Mouse (Mus musculus) MEL (cell line): ENCODE results near the gene Timp1. TPM values are rescaled to one million over a fixed set of nuclear protein-coding genes. Genes with fewer than 3 reads are reported as not detected.

Experiments
- DNase-seq: peaks from one replicate; pipeline ENCODE4 v3.0.0; 2011; ENCODE audit warnings: low read depth, low spot score
- H3K27ac ChIP-seq: 2 replicates; pipeline ENCODE4 v1.5.1; 2012; ENCODE audit warnings: low read depth, mild to moderate bottlenecking, control low read depth, low read length, moderate library complexity; ENCODE audit not compliant: control insufficient read depth
- H3K27me3 ChIP-seq, 2 experiments: fragments of 150-350 bp in 1 of 2; sonication (generic) in 1 of 2; 2 replicates each; pipeline ENCODE4 v1.6.1; 2012; ENCODE audit warnings: low read length in 2 of 2, mild to moderate bottlenecking in 2 of 2, improper control_type of control experiment in 1 of 2, moderate library complexity in 1 of 2; ENCODE audit not compliant: insufficient read depth in 2 of 2, control insufficient read depth in 1 of 2
- H3K36me3 ChIP-seq, 2 experiments: 2 replicates each; pipeline ENCODE4 v1.6.1; 2012 to 2014; ENCODE audit warnings: low read length in 2 of 2, improper control_type of control experiment in 1 of 2, inconsistent platforms in 1 of 2, mild to moderate bottlenecking in 1 of 2; ENCODE audit not compliant: insufficient read depth in 2 of 2, control insufficient read depth in 1 of 2
- H3K4me1 ChIP-seq, 2 experiments: fragments of 150-350 bp in 1 of 2; sonication (generic) in 1 of 2; 2 replicates each; pipeline ENCODE4 v1.6.1; 2012; ENCODE audit warnings: low read length in 2 of 2, improper control_type of control experiment in 1 of 2, mild to moderate bottlenecking in 1 of 2; ENCODE audit not compliant: insufficient read depth in 2 of 2, control insufficient read depth in 1 of 2
- H3K4me3 ChIP-seq, 2 experiments: fragments of 150-350 bp in 1 of 2; sonication (generic) in 1 of 2; 2 replicates each; pipeline ENCODE4 v1.5.1; 2012; ENCODE audit warnings: low read depth in 2 of 2, low read length in 2 of 2, mild to moderate bottlenecking in 2 of 2, moderate library complexity in 2 of 2, control low read depth in 1 of 2, improper control_type of control experiment in 1 of 2; ENCODE audit not compliant: control insufficient read depth in 1 of 2, insufficient read depth in 1 of 2
- H3K79me2 ChIP-seq: 2 replicates; pipeline ENCODE4 v1.6.1; 2012; ENCODE audit warnings: mild to moderate bottlenecking, low read length, moderate library complexity; ENCODE audit not compliant: control insufficient read depth, poor library complexity, insufficient read depth
- H3K9ac ChIP-seq: 2 replicates; pipeline ENCODE4 v1.6.1; 2012; ENCODE audit warnings: low read depth, mild to moderate bottlenecking, control low read depth, low read length, moderate library complexity; ENCODE audit not compliant: control insufficient read depth, poor library complexity, severe bottlenecking
- H3K9me3 ChIP-seq: fragments of 150-350 bp; sonication (generic); replicated peaks from 2 replicates; pipeline ENCODE4 v1.6.1; 2012; ENCODE audit warnings: mild to moderate bottlenecking, low read length, improper control_type of control experiment, moderate library complexity; ENCODE audit not compliant: insufficient read depth
- CHD1 ChIP-seq: IDR thresholded peaks from 2 replicates; pipeline ENCODE4 v1.6.1; 2012; ENCODE audit warnings: low read depth, mild to moderate bottlenecking, inconsistent platforms, low read length, improper control_type of control experiment
- CHD2 ChIP-seq: IDR thresholded peaks from 2 replicates; pipeline ENCODE4 v1.6.1; 2011; ENCODE audit warnings: low read length, improper control_type of control experiment
- CTCF ChIP-seq, 3 experiments: IDR thresholded peaks in 2 of 3; conservative IDR thresholded peaks in 1 of 3; 2 replicates each; pipeline ENCODE4 v1.5.1; 2011 to 2012; ENCODE audit warnings: low read length in 3 of 3, low read depth in 2 of 3, mild to moderate bottlenecking in 2 of 3, improper control_type of control experiment in 1 of 3, inconsistent platforms in 1 of 3, mixed read lengths in 1 of 3, moderate library complexity in 1 of 3; ENCODE audit not compliant: control insufficient read depth in 1 of 3, insufficient read depth in 1 of 3, poor library complexity in 1 of 3, severe bottlenecking in 1 of 3
- EP300 ChIP-seq, 2 experiments: IDR thresholded peaks; 2 replicates each; pipeline ENCODE4 v1.6.1; 2011; ENCODE audit warnings: improper control_type of control experiment in 2 of 2, low read length in 2 of 2, low read depth in 1 of 2, mild to moderate bottlenecking in 1 of 2
- GATA1 ChIP-seq: IDR thresholded peaks from 2 replicates; pipeline ENCODE4 v1.6.1; 2011; ENCODE audit warnings: low read depth, low read length, improper control_type of control experiment
- HCFC1 ChIP-seq: IDR thresholded peaks from 2 replicates; pipeline ENCODE4 v1.6.1; 2012; ENCODE audit warnings: low read depth, mild to moderate bottlenecking, inconsistent platforms, low read length, improper control_type of control experiment, moderate library complexity
- JUND ChIP-seq: IDR thresholded peaks from 2 replicates; pipeline ENCODE4 v1.6.1; 2011; ENCODE audit warnings: low read depth, mild to moderate bottlenecking, improper control_type of control experiment, low read length
- MAX ChIP-seq: IDR thresholded peaks from 2 replicates; pipeline ENCODE4 v1.6.1; 2011; ENCODE audit warnings: low read length, improper control_type of control experiment
- MAZ ChIP-seq: IDR thresholded peaks from 2 replicates; pipeline ENCODE4 v1.6.1; 2012; ENCODE audit warnings: low read depth, mild to moderate bottlenecking, inconsistent platforms, low read length, improper control_type of control experiment
- MEF2A ChIP-seq: IDR thresholded peaks from 2 replicates; pipeline ENCODE4 v1.6.1; 2014; ENCODE audit warnings: low read depth, mild to moderate bottlenecking, inconsistent platforms, low read length, improper control_type of control experiment; ENCODE audit not compliant: poor library complexity, insufficient replicate concordance, severe bottlenecking; ENCODE audit errors: extremely low read depth
- MXI1 ChIP-seq: IDR thresholded peaks from 2 replicates; pipeline ENCODE4 v1.6.1; 2011; ENCODE audit warnings: mild to moderate bottlenecking, low read depth, low read length, improper control_type of control experiment
- NRF1 ChIP-seq: IDR thresholded peaks from 2 replicates; pipeline ENCODE4 v1.6.1; 2014; ENCODE audit warnings: low read depth, mild to moderate bottlenecking, inconsistent platforms, low read length, improper control_type of control experiment, moderate library complexity; ENCODE audit not compliant: poor library complexity, insufficient read depth, severe bottlenecking
- POLR2AphosphoS2 ChIP-seq: IDR thresholded peaks from 2 replicates; pipeline ENCODE4 v1.6.1; 2011; ENCODE audit warnings: low read length, improper control_type of control experiment
- POLR2AphosphoS5 ChIP-seq: IDR thresholded peaks from 2 replicates; pipeline ENCODE4 v1.6.1; 2012; ENCODE audit warnings: low read depth, borderline replicate concordance, mild to moderate bottlenecking, inconsistent platforms, low read length, moderate library complexity, mixed read lengths
- SIN3A ChIP-seq: IDR thresholded peaks from 2 replicates; pipeline ENCODE4 v1.6.1; 2012; ENCODE audit warnings: low read length, improper control_type of control experiment, inconsistent platforms
- SMC3 ChIP-seq: IDR thresholded peaks from 2 replicates; pipeline ENCODE4 v1.6.1; 2011; ENCODE audit warnings: low read depth, low read length, improper control_type of control experiment
- TBP ChIP-seq: IDR thresholded peaks from 2 replicates; pipeline ENCODE4 v1.8.0; 2011; ENCODE audit warnings: low read depth, low read length, improper control_type of control experiment
- USF1 ChIP-seq: IDR thresholded peaks from 2 replicates; pipeline ENCODE4 v1.6.1; 2014; ENCODE audit warnings: low read depth, mild to moderate bottlenecking, inconsistent platforms, low read length, improper control_type of control experiment, moderate library complexity
- USF2 ChIP-seq, 2 experiments: IDR thresholded peaks; 2 replicates each; pipeline ENCODE4 v1.6.1; 2011 to 2012; ENCODE audit warnings: improper control_type of control experiment in 2 of 2, low read length in 2 of 2, borderline replicate concordance in 1 of 2, inconsistent platforms in 1 of 2, low read depth in 1 of 2, mild to moderate bottlenecking in 1 of 2; ENCODE audit not compliant: insufficient read depth in 1 of 2
- ZC3H11A ChIP-seq: IDR thresholded peaks from 2 replicates; pipeline ENCODE4 v1.6.1; 2012; ENCODE audit warnings: low read depth, mild to moderate bottlenecking, inconsistent platforms, low read length, improper control_type of control experiment
- ZNF384 ChIP-seq: IDR thresholded peaks from 2 replicates; pipeline ENCODE4 v1.6.1; 2012; ENCODE audit warnings: low read depth, mild to moderate bottlenecking, inconsistent platforms, low read length, improper control_type of control experiment
- polyA plus RNA-seq, 2 experiments: library from polyadenylated mRNA; stranded (reverse) in 1 of 2; unstranded in 1 of 2; fragments of >175 nt in 1 of 2; fragments of >200 nt in 1 of 2; gene quantifications; 2 replicates each; pipeline versions ENCODE4 v1.2.1 to v1.2.4; 2012; ENCODE audit warnings: low replicate concordance in 2 of 2, low read depth in 1 of 2; ENCODE audit not compliant: insufficient read length in 2 of 2, insufficient read depth in 1 of 2, missing spikeins in 1 of 2
- total RNA-seq: library from RNA; depleted of rRNA; stranded (reverse); fragments of 300-350 nt; gene quantifications from 2 replicates; pipeline ENCODE4 v1.2.3, GENCODE M21; 2012

Timp1 gene
- total and polyA plus RNA-seq, 3 experiments, result 0.27 to 0.49 TPM; not detected in 1

DNA sequence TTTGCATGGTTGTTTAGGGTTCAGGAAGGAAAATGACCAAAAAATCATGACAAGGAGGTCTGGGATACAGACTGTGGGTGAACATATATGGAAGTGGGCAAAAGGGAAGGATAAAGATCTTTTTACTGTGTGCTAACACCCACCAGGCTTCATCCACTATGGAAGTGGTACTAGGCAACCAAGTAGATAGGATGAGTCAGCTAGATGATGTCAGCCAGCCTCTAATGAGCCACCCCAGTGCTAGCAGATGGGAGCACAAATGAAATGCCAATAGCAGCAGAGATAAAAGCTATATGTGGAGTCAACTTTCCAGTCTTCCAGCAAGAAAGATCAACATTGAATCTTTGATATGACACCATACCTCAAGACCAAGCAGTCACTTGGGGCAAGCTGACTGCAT, 45.1 kb downstream of the Timp1 start:
- no peak for TF ChIP-seq MEF2A
- TF ChIP-seq, all 39 proteins: peak for 0
- Histone ChIP-seq H3K4me3 (no peak overlapping the region), H3K36me3 (peaks cover 0 to 16% of the 10 kb centered on the region in 2 experiments; a peak in 2 of 4 replicates), H3K79me2 (no peaks in the 10 kb centered on the region), H3K9ac (no peak overlapping the region), H3K9me3 (no peaks in the 10 kb centered on the region), H3K27ac (no peak overlapping the region), H3K27me3 (peaks cover 10 to 20% of the 10 kb centered on the region in 2 experiments), H3K4me1 (peaks cover 6 to 9% of the 10 kb centered on the region in 2 experiments; a peak in 3 of 4 replicates)
- DNase-seq, result peak; percentile 38

GRCm38 (mm10) chrX:20920249-20920843, 50.4 kb downstream of the Timp1 start:
- peak overlapping the region; percentile 28 to 47; a peak in 3 of 4 replicates for H3K4me3 ChIP-seq
- no peak overlapping the region for H3K27ac ChIP-seq
- H3K4me1 ChIP-seq, result no peaks in the 10 kb centered on the region
- peaks cover 0 to 2% of the 10 kb centered on the region in 2 experiments; a peak in 1 of 4 replicates for H3K36me3 ChIP-seq
- peaks cover 16 to 24% of the 10 kb centered on the region in 2 experiments for H3K27me3 ChIP-seq
- peak in 1 of 3 experiments; percentile 35; a peak in 1 of 6 replicates for TF ChIP-seq CTCF (IDR thresholded peaks at IDR 0.05 in 2 of 3, conservative IDR thresholded peaks at IDR 0.05 in 1 of 3; ENCODE audit: control insufficient read depth in 1 of 3, insufficient read depth in 1 of 3, low read depth in 2 of 3, low read length in 3 of 3, poor library complexity in 1 of 3, severe bottlenecking in 1 of 3)
- no peak for TF ChIP-seq POLR2AphosphoS5
- TF ChIP-seq HCFC1, result no peak
- peak; percentile 23 for DNase-seq
- no peaks in the 10 kb centered on the region for H3K79me2 ChIP-seq
- no peaks in the 10 kb centered on the region for H3K9me3 ChIP-seq
- H3K9ac ChIP-seq, result peak overlapping the region; percentile 6; the same call in 1 of the 2 replicates

DNA sequence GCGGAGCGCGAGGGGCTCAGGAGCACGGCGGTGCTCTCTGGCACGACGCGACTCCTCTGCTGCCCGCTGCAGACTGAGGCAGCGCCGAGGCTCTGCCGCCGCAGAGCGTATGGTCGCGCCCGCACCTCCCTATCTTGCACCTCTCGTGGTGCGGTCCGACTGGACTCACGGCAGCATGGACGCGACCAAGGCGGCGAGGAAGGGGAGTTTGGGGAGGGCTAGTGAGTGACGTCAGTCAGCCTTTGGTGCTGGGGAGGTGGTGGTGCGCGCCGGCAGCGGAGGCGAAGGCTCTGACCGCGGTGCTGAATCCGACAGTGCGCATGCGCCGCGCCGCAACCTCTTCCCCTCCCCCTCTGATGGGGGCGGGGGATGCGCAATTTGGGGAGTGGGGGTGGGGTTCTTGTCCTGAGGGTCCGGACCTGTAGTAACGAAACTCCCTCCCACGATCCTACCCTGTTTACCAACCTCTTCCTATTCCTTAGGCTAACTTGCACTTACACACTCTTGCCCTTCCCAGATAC, 50.9 kb downstream of the Timp1 start, which contains the start of gene Syn1:
TSS of gene Syn1 (minus strand) at position 161 of the 521 bp plus-strand sequence.
- TF ChIP-seq EP300 (IDR thresholded peaks at IDR 0.05; ENCODE audit: low read depth in 1 of 2, low read length in 2 of 2) (no peak), GATA1 (no peak), TBP (no peak), MAZ (peak; percentile 84), ZC3H11A (no peak), NRF1 (peak; percentile 88), CHD2 (peak; percentile 67), JUND (no peak), SMC3 (no peak), USF1 (no peak), HCFC1 (0 out of 2 replicates have a peak, but pooled peaks have one; percentile 15), CHD1 (peak; percentile 98), USF2 (IDR thresholded peaks at IDR 0.05; ENCODE audit: borderline replicate concordance in 1 of 2, insufficient read depth in 1 of 2, low read depth in 1 of 2, low read length in 2 of 2) (no peak), MXI1 (peak; percentile 78), ZNF384 (no peak), MAX (peak; percentile 50; the same call in 1 of the 2 replicates), POLR2AphosphoS2 (no peak), SIN3A (peak; percentile 78)
- peak within 1 kb of the TSS; percentile 6; the same call in 1 of the 2 replicates for H3K9ac ChIP-seq
- H3K27me3 ChIP-seq, result peaks cover 16 to 24% of the 10 kb centered on the region in 2 experiments
- H3K27ac ChIP-seq, result no peak within 1 kb of the TSS
- no peaks in the 10 kb centered on the region for H3K4me1 ChIP-seq
- no peaks in the 10 kb centered on the region for H3K79me2 ChIP-seq
- peak; percentile 87 for DNase-seq
- peak within 1 kb of the TSS; percentile 28 to 47; a peak in 3 of 4 replicates for H3K4me3 ChIP-seq
- H3K9me3 ChIP-seq, result no peaks in the 10 kb centered on the region
- no peaks in the 10 kb centered on the region for H3K36me3 ChIP-seq
